Mouse (Mus musculus) ES-Bruce4 (cell line): Measurements from ENCODE around the gene Hist1h2be. TPM values are rescaled to one million over a fixed set of nuclear protein-coding genes. Genes with fewer than 3 reads are reported as not detected.

Source experiments
- H3K27ac ChIP-seq: 2 replicates; pipeline ENCODE4 v1.5.1; 2012; ENCODE audit warnings: low read length, inconsistent platforms; ENCODE audit not compliant: insufficient read depth
- H3K27me3 ChIP-seq: 2 replicates; pipeline ENCODE4 v1.6.1; 2012; ENCODE audit warnings: mild to moderate bottlenecking, low read length, inconsistent platforms; ENCODE audit not compliant: control insufficient read depth, poor library complexity, insufficient read depth, severe bottlenecking
- H3K36me3 ChIP-seq: 2 replicates; pipeline ENCODE4 v1.6.1; 2012; ENCODE audit warnings: inconsistent platforms, mild to moderate bottlenecking, low read length, moderate library complexity; ENCODE audit not compliant: control insufficient read depth, poor library complexity, insufficient read depth, severe bottlenecking
- H3K4me1 ChIP-seq: one replicate; pipeline ENCODE4 v1.8.1; 2011; ENCODE audit warnings: low read length; ENCODE audit not compliant: control insufficient read depth, insufficient read depth
- H3K4me3 ChIP-seq: 2 replicates; pipeline ENCODE4 v1.5.1; 2011; ENCODE audit warnings: low read depth, mild to moderate bottlenecking, low read length
- H3K9ac ChIP-seq: 2 replicates; pipeline ENCODE4 v1.6.1; 2012; ENCODE audit warnings: low read depth, mild to moderate bottlenecking, inconsistent platforms; ENCODE audit not compliant: poor library complexity, severe bottlenecking
- H3K9me3 ChIP-seq: replicated peaks from 2 replicates; pipeline ENCODE4 v1.6.1; 2012; ENCODE audit warnings: mild to moderate bottlenecking, low read length, inconsistent platforms; ENCODE audit not compliant: control insufficient read depth, poor library complexity, insufficient read depth, severe bottlenecking
- CTCF ChIP-seq: IDR thresholded peaks from one replicate; pipeline ENCODE4 v1.8.1; 2011; ENCODE audit warnings: low read depth, low read length
- EP300 ChIP-seq: IDR thresholded peaks from 2 replicates; pipeline ENCODE4 v1.6.1; 2011; ENCODE audit warnings: low read depth, low read length; ENCODE audit not compliant: insufficient read depth
- POLR2A ChIP-seq: IDR thresholded peaks from one replicate; pipeline ENCODE4 v1.8.1; 2011; ENCODE audit warnings: low read length; ENCODE audit not compliant: insufficient read depth
- polyA plus RNA-seq: library from polyadenylated mRNA; stranded (reverse); fragments of >200 nt; gene quantifications from 2 replicates; pipeline ENCODE4 v1.2.4, GENCODE M21; 2011; ENCODE audit warnings: low read depth; ENCODE audit not compliant: missing spikeins, insufficient read depth, insufficient read length

Gene Hist1h2be
- polyA plus RNA-seq, 1 experiment: 1.8 TPM

GRCm38 (mm10) chr13:23609209-23609608, 11.7 kb downstream of the Hist1h2be start:
- Histone ChIP-seq H3K27ac (no peak overlapping the region), H3K4me1 (no peaks in the 10 kb centered on the region), H3K4me3 (no peak overlapping the region), H3K9me3 (no peaks in the 10 kb centered on the region), H3K36me3 (no peaks in the 10 kb centered on the region), H3K9ac (no peak overlapping the region), H3K27me3 (no peaks in the 10 kb centered on the region)
- no peak for TF ChIP-seq CTCF
- TF ChIP-seq POLR2A: no peak
- no peak for TF ChIP-seq EP300

- H3K9me3 ChIP-seq: no peaks in the 10 kb centered on the region
Measured at GRCm38 (mm10) chr13:23605052-23605451, 15.9 kb downstream of the Hist1h2be start.

GRCm38 (mm10) chr13:23604452-23604851, 16.5 kb downstream of the Hist1h2be start:
- no peaks in the 10 kb centered on the region for H3K9me3 ChIP-seq
- H3K27me3 ChIP-seq: no peaks in the 10 kb centered on the region
- no peaks in the 10 kb centered on the region for H3K36me3 ChIP-seq
- no peak overlapping the region for H3K4me3 ChIP-seq
- H3K27ac ChIP-seq: no peak overlapping the region
- H3K9ac ChIP-seq: no peak overlapping the region
- no peaks in the 10 kb centered on the region for H3K4me1 ChIP-seq
- TF ChIP-seq POLR2A (no peak), CTCF (no peak), EP300 (no peak)

More at GRCm38 (mm10) chr13:23605052-23605451, 15.9 kb downstream of the Hist1h2be start:
- Histone ChIP-seq H3K4me3 (no peak overlapping the region), H3K4me1 (no peaks in the 10 kb centered on the region), H3K9ac (no peak overlapping the region), H3K36me3 (no peaks in the 10 kb centered on the region), H3K27me3 (no peaks in the 10 kb centered on the region), H3K27ac (no peak overlapping the region)
- no peak for TF ChIP-seq EP300
- TF ChIP-seq POLR2A: no peak
- no peak for TF ChIP-seq CTCF

- TF ChIP-seq EP300 (no peak), POLR2A (no peak), CTCF (no peak)
- Histone ChIP-seq H3K4me3 (no peak overlapping the region), H3K4me1 (no peaks in the 10 kb centered on the region), H3K27me3 (no peaks in the 10 kb centered on the region), H3K36me3 (no peaks in the 10 kb centered on the region), H3K9me3 (no peaks in the 10 kb centered on the region), H3K27ac (no peak overlapping the region), H3K9ac (no peak overlapping the region)
Measured at GRCm38 (mm10) chr13:23603182-23603699, 17.7 kb downstream of the Hist1h2be start.

GRCm38 (mm10) chr13:23597957-23598356, 23.0 kb downstream of the Hist1h2be start:
- no peak overlapping the region for H3K27ac ChIP-seq
- peak; percentile 50 for TF ChIP-seq CTCF
- no peak for TF ChIP-seq EP300
- no peak for TF ChIP-seq POLR2A
- H3K36me3 ChIP-seq: no peaks in the 10 kb centered on the region
- no peak overlapping the region for H3K4me3 ChIP-seq
- H3K27me3 ChIP-seq: no peaks in the 10 kb centered on the region
- H3K9me3 ChIP-seq: no peaks in the 10 kb centered on the region; the same call in 1 of the 2 replicates
- H3K9ac ChIP-seq: no peak overlapping the region
- H3K4me1 ChIP-seq: peaks cover 6% of the 10 kb centered on the region

GRCm38 (mm10) chr13:23595622-23596372, 25.1 kb downstream of the Hist1h2be start:
- Histone ChIP-seq H3K36me3 (no peaks in the 10 kb centered on the region), H3K4me3 (no peak overlapping the region), H3K27ac (peak overlapping the region; percentile 87), H3K27me3 (no peaks in the 10 kb centered on the region), H3K9ac (no peak overlapping the region), H3K4me1 (peaks cover 6% of the 10 kb centered on the region), H3K9me3 (no peaks in the 10 kb centered on the region; the same call in 1 of the 2 replicates)
- TF ChIP-seq EP300 (no peak), POLR2A (no peak), CTCF (no peak)
